In the genomic region with DNA sequence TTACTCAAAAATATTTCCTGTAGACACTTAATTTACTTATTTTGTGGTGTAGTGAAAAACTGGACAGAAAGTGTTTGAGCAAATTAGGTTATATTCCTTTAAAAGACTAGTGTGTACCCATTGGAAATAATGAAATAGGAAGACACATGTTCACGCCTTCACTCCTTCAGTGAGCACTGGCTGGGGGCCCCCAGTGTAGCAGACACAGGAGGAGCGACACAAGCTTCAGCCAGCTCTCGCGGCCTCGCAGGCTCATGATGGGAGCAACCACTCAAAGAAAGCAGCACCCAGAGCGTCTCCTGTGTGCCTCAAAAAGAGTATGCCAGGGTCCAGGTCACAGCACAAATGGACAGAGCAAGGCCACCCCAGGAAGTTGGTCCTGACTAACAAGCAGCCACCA, we compare ENCODE assay signal across 21 mouse cellular contexts. TPM values are rescaled to one million over a fixed set of nuclear protein-coding genes. Genes with fewer than 3 reads are reported as not detected.
"Had no signal": no experiment of that assay in that cellular context is flagged by ENCODE, and none has a peak within 500 bp of the region (broad histone marks: within the 10 kb centered on the region; RNA-seq: fewer than 3 reads in every experiment).

No protein-coding gene starts in this region.

- H3K36me3 ChIP-seq: lung, embryonic 15.5 days; stomach, embryonic 15.5 days had no signal

- H3K9ac ChIP-seq: liver, postnatal 0 days; lung, embryonic 15.5 days; midbrain, embryonic 13.5 days; midbrain, embryonic 15.5 days; neural tube, embryonic 12.5 days; stomach, embryonic 15.5 days had no signal

- H3K27ac ChIP-seq: lung, embryonic 15.5 days; macrophage; midbrain, embryonic 13.5 days; midbrain, embryonic 15.5 days; neural tube, embryonic 12.5 days; stomach, embryonic 15.5 days; stomach, postnatal 0 days had no signal

- DNase-seq: liver, postnatal 0 days; lung, adult 2 months; lung, postnatal 14 days; lung, postnatal 36 days; right cerebral cortex, postnatal 14 days; thymus, adult 2 months; thymus, postnatal 25 days; thymus, postnatal 4 days had no signal

- H3K27me3 ChIP-seq: lung, embryonic 15.5 days; midbrain, embryonic 13.5 days; midbrain, embryonic 15.5 days; neural tube, embryonic 12.5 days; stomach, embryonic 15.5 days had no signal

- H3K9me3 ChIP-seq: lung, embryonic 15.5 days; megakaryocyte, embryonic 14.5 days; midbrain, embryonic 13.5 days; midbrain, embryonic 15.5 days; neural tube, embryonic 12.5 days; stomach, embryonic 15.5 days had no signal

- ATAC-seq: liver, postnatal 0 days; lung, postnatal 0 days; midbrain, embryonic 13.5 days; midbrain, embryonic 15.5 days had no signal

- H3K4me2 ChIP-seq: lung, embryonic 15.5 days; midbrain, embryonic 13.5 days; midbrain, embryonic 15.5 days; neural tube, embryonic 12.5 days; stomach, embryonic 15.5 days had no signal

- H3K4me3 ChIP-seq: lung, embryonic 15.5 days; megakaryocyte, embryonic 14.5 days; midbrain, embryonic 13.5 days; midbrain, embryonic 15.5 days; neural tube, embryonic 12.5 days; stomach, embryonic 15.5 days had no signal

RNA-seq across cellular contexts. Expression of a gene that starts 41.6 kb away (rescaled TPM):
- total RNA-seq: megakaryocyte progenitor cell, adult 5-6 weeks; monocyte, adult 5-6 weeks; neutrophil, adult 5-6 weeks had no signal
- polyA plus RNA-seq: liver, postnatal 0 days; macrophage; spleen, adult 2 months had no signal

RNA-seq across cellular contexts. Expression of a gene that starts 50.2 kb away (rescaled TPM):
- total RNA-seq: neutrophil, adult 5-6 weeks had no signal

RNA-seq across cellular contexts. Expression of a gene that starts 50.4 kb away (rescaled TPM):
- total RNA-seq: megakaryocyte progenitor cell, adult 5-6 weeks; monocyte, adult 5-6 weeks had no signal
- polyA plus RNA-seq: macrophage had no signal
